Mouse (Mus musculus) CH12.LX (cell line): ENCODE measurements around the gene Capsl.

Experiments used
- CTCF ChIP-seq, 2 experiments: IDR thresholded peaks in 1 of 2; conservative IDR thresholded peaks in 1 of 2; 2 replicates each; pipeline ENCODE4 v1.5.1; 2011 to 2012; ENCODE audit warnings: low read depth in 2 of 2, low read length in 2 of 2, improper control_type of control experiment in 1 of 2, inconsistent platforms in 1 of 2, mild to moderate bottlenecking in 1 of 2, moderate library complexity in 1 of 2
- IRF4 ChIP-seq: IDR thresholded peaks from 2 replicates; pipeline ENCODE4 v1.6.1; 2014; ENCODE audit warnings: low read depth, mild to moderate bottlenecking, inconsistent platforms, low read length, improper control_type of control experiment
- MAX ChIP-seq: IDR thresholded peaks from 2 replicates; pipeline ENCODE4 v1.6.1; 2011; ENCODE audit warnings: low read length, improper control_type of control experiment
- POLR2A ChIP-seq: IDR thresholded peaks from 2 replicates; pipeline ENCODE4 v1.6.1; 2011; ENCODE audit warnings: low read depth, mild to moderate bottlenecking, improper control_type of control experiment, low read length
- RAD21 ChIP-seq: IDR thresholded peaks from 2 replicates; pipeline ENCODE4 v1.6.1; 2011; ENCODE audit warnings: low read depth, mild to moderate bottlenecking, low read length, improper control_type of control experiment, moderate library complexity
- RCOR1 ChIP-seq: conservative IDR thresholded peaks from 2 replicates; pipeline ENCODE4 v1.6.1; 2012; ENCODE audit warnings: low read depth, mild to moderate bottlenecking, inconsistent platforms, low read length, improper control_type of control experiment
- ZC3H11A ChIP-seq: IDR thresholded peaks from 2 replicates; pipeline ENCODE4 v1.6.1; 2012; ENCODE audit warnings: low read depth, mild to moderate bottlenecking, inconsistent platforms, low read length, improper control_type of control experiment

- no peak for TF ChIP-seq POLR2A
- no peak for TF ChIP-seq CTCF (conservative IDR thresholded peaks at IDR 0.05 in 1 of 2, IDR thresholded peaks at IDR 0.05 in 1 of 2; ENCODE audit: low read depth in 2 of 2, low read length in 2 of 2)
- no peak for TF ChIP-seq MAX
- no peak for TF ChIP-seq RAD21
- no peak for TF ChIP-seq ZC3H11A
- TF ChIP-seq IRF4, result no peak
- TF ChIP-seq RCOR1, result no peak
These were observed 28.2 kb downstream of the Capsl start for GRCm38 (mm10) chr15:9464039-9464438.
